Mouse (Mus musculus): ENCODE measurements around the gene Rrp1.

GRCm38 (mm10) chr10:78438094-78438493, 25.3 kb upstream of the Rrp1 start:
- TF ChIP-seq TCF12 (IDR thresholded peaks at IDR 0.05; ENCODE audit: low read depth, low read length) (no peak), GATA1 (IDR thresholded peaks at IDR 0.05; ENCODE audit: low read depth, low read length) (no peak), POLR2AphosphoS2 (IDR thresholded peaks at IDR 0.05; ENCODE audit: low read length) (no peak), BHLHE40 (IDR thresholded peaks at IDR 0.05; ENCODE audit: borderline replicate concordance, low read depth, low read length) (no peak), CTCF (IDR thresholded peaks at IDR 0.05 in 2 of 3, conservative IDR thresholded peaks at IDR 0.05 in 1 of 3; ENCODE audit: control insufficient read depth in 1 of 3, insufficient read depth in 1 of 3, low read depth in 2 of 3, low read length in 3 of 3, poor library complexity in 1 of 3, severe bottlenecking in 1 of 3) (peak; percentile 86 to 95 (median 92)), MAFK (IDR thresholded peaks at IDR 0.05; ENCODE audit: borderline replicate concordance, low read depth, low read length) (no peak), TAL1 (IDR thresholded peaks at IDR 0.05; ENCODE audit: low read length) (no peak), E2F4 (IDR thresholded peaks at IDR 0.05; ENCODE audit: borderline replicate concordance, low read depth, low read length) (no peak), MXI1 (IDR thresholded peaks at IDR 0.05; ENCODE audit: low read depth, low read length) (no peak), ELF1 (IDR thresholded peaks at IDR 0.05; ENCODE audit: low read depth, low read length) (no peak), CHD2 (IDR thresholded peaks at IDR 0.05; ENCODE audit: low read length) (no peak), NRF1 (IDR thresholded peaks at IDR 0.05; ENCODE audit: insufficient read depth, low read depth, low read length, poor library complexity, severe bottlenecking) (no peak), MYB (IDR thresholded peaks at IDR 0.05; ENCODE audit: low read depth, low read length) (no peak), CHD1 (IDR thresholded peaks at IDR 0.05; ENCODE audit: low read depth, low read length) (no peak)
